Mouse (Mus musculus) kidney, adult 2 months (tissue): ENCODE measurements around the gene Ctdnep1. TPM values are rescaled to one million over a fixed set of nuclear protein-coding genes. Genes with fewer than 3 reads are reported as not detected.

ENCODE experiments used
- DNase-seq: peaks from one replicate; pipeline ENCODE4 v3.0.0; 2021
- H3K27ac ChIP-seq: fragments of 200-500 bp; 2 replicates; pipeline ENCODE4 v1.5.1; 2012; ENCODE audit warnings: low read depth, low read length, control low read depth, inconsistent platforms; ENCODE audit not compliant: insufficient read depth
- H3K27me3 ChIP-seq: fragments of 200-500 bp; replicated peaks from 2 replicates; pipeline ENCODE4 v1.6.1; 2012; ENCODE audit warnings: mild to moderate bottlenecking, moderate library complexity, low read length, inconsistent platforms; ENCODE audit not compliant: control insufficient read depth, insufficient read depth
- H3K36me3 ChIP-seq: fragments of 200-500 bp; 2 replicates; pipeline ENCODE4 v1.6.1; 2012; ENCODE audit warnings: mild to moderate bottlenecking, moderate library complexity, low read length, inconsistent platforms; ENCODE audit not compliant: control insufficient read depth, insufficient read depth
- H3K4me1 ChIP-seq: fragments of 200-500 bp; 2 replicates; pipeline ENCODE4 v1.6.1; 2011; ENCODE audit warnings: low read length; ENCODE audit not compliant: control insufficient read depth, insufficient read depth
- H3K4me3 ChIP-seq: fragments of 200-500 bp; 2 replicates; pipeline ENCODE4 v1.5.1; 2011; ENCODE audit warnings: mild to moderate bottlenecking, low read depth, low read length, control low read depth; ENCODE audit not compliant: insufficient read depth
- CTCF ChIP-seq: fragments of 200-500 bp; conservative IDR thresholded peaks from 2 replicates; pipeline ENCODE4 v1.5.1; 2011; ENCODE audit warnings: low read depth, mild to moderate bottlenecking, control low read depth, low read length, moderate library complexity, mixed read lengths; ENCODE audit not compliant: insufficient read depth, insufficient read length
- POLR2A ChIP-seq: fragments of 200-500 bp; IDR thresholded peaks from one replicate; pipeline ENCODE4 v1.6.1; 2011; ENCODE audit warnings: low read depth, low read length, control low read depth
- WGBS: fragments of 180-500 bp; shearing (Covaris S2); methylation state at CpG from one replicate; pipeline ENCODE4 v1.1.7; 2018; 5-methylcytosine and 5-hydroxymethylcytosine counted together
- polyA plus RNA-seq: library from polyadenylated mRNA; depleted of rRNA; stranded (reverse); fragments of >200 nt; gene quantifications from 2 replicates; pipeline ENCODE4 v1.2.3, GENCODE M21; 2012

Ctdnep1 gene
- polyA plus RNA-seq, 1 experiment: 104 TPM

GRCm38 (mm10) chr11:69964650-69965270 is 16.2 kb upstream of the Ctdnep1 start, which contains the start of gene Cldn7:
Gene Cldn7 (plus strand): TSS chr11:69964779.
- Histone ChIP-seq H3K36me3 (no peaks in the 10 kb centered on the region), H3K27me3 (peaks cover 1% of the 10 kb centered on the region; the same call in 1 of the 2 replicates), H3K27ac (peak within 1 kb of the TSS; percentile 72), H3K4me1 (peaks cover 3% of the 10 kb centered on the region; the same call in 1 of the 2 replicates), H3K4me3 (peak within 1 kb of the TSS; percentile 70)
- TF ChIP-seq CTCF (no peak), POLR2A (no peak)
- DNase-seq: no peak
- WGBS: 21% methylated on average over 24 of the region's 24 CpGs

GRCm38 (mm10) chr11:69965271-69966005 is 15.5 kb upstream of the Ctdnep1 start:
- peak; percentile 77 for DNase-seq
- Histone ChIP-seq H3K27ac (peak overlapping the region; percentile 72), H3K36me3 (no peaks in the 10 kb centered on the region), H3K4me3 (peak overlapping the region; percentile 70), H3K27me3 (peaks cover 1% of the 10 kb centered on the region; the same call in 1 of the 2 replicates), H3K4me1 (peaks cover 3% of the 10 kb centered on the region; the same call in 1 of the 2 replicates)
- WGBS: 7% methylated on average over 49 of the region's 49 CpGs
- peak; percentile 15 for TF ChIP-seq POLR2A
- TF ChIP-seq CTCF: no peak

- Histone ChIP-seq H3K4me1 (peaks cover 3% of the 10 kb centered on the region; the same call in 1 of the 2 replicates), H3K27ac (peak overlapping the region; percentile 67; the same call in 1 of the 2 replicates), H3K27me3 (peaks cover 1% of the 10 kb centered on the region; the same call in 1 of the 2 replicates), H3K4me3 (peak overlapping the region; percentile 70), H3K36me3 (no peaks in the 10 kb centered on the region)
- WGBS: 5% methylated on average over 59 of the region's 59 CpGs
- peak; percentile 37 for DNase-seq
- TF ChIP-seq CTCF: no peak
- TF ChIP-seq POLR2A: no peak
Measured at GRCm38 (mm10) chr11:69966006-69966859, 14.7 kb upstream of the Ctdnep1 start.

GRCm38 (mm10) chr11:69966860-69967517 is 14.0 kb upstream of the Ctdnep1 start:
- H3K4me1 ChIP-seq: peaks cover 3% of the 10 kb centered on the region; the same call in 1 of the 2 replicates
- 36% methylated on average over 17 of the region's 17 CpGs for WGBS
- no peak overlapping the region for H3K27ac ChIP-seq
- H3K36me3 ChIP-seq: no peaks in the 10 kb centered on the region; the same call in 1 of the 2 replicates
- H3K27me3 ChIP-seq: peaks cover 1% of the 10 kb centered on the region; the same call in 1 of the 2 replicates
- TF ChIP-seq CTCF: no peak
- no peak for TF ChIP-seq POLR2A
- H3K4me3 ChIP-seq: peak overlapping the region; percentile 70
- no peak for DNase-seq

- H3K4me3 ChIP-seq: no peak overlapping the region
- H3K27me3 ChIP-seq: peaks cover 1% of the 10 kb centered on the region; the same call in 1 of the 2 replicates
- TF ChIP-seq POLR2A (no peak), CTCF (no peak)
- no peaks in the 10 kb centered on the region; the same call in 1 of the 2 replicates for H3K36me3 ChIP-seq
- no peak for DNase-seq
- H3K27ac ChIP-seq: no peak overlapping the region
- H3K4me1 ChIP-seq: peaks cover 3% of the 10 kb centered on the region; the same call in 1 of the 2 replicates
- WGBS: 40% methylated on average over 4 of the region's 4 CpGs
Measured at GRCm38 (mm10) chr11:69968793-69969192, 12.2 kb upstream of the Ctdnep1 start.

- H3K4me1 ChIP-seq: peaks cover 3% of the 10 kb centered on the region; the same call in 1 of the 2 replicates
- 52% methylated on average over 6 of the region's 6 CpGs for WGBS
- no peak for TF ChIP-seq POLR2A
- H3K36me3 ChIP-seq: no peaks in the 10 kb centered on the region; the same call in none of the 2 replicates
- H3K4me3 ChIP-seq: no peak overlapping the region
- no peak for DNase-seq
- peaks cover 1% of the 10 kb centered on the region; the same call in 1 of the 2 replicates for H3K27me3 ChIP-seq
- no peak overlapping the region for H3K27ac ChIP-seq
Measured at GRCm38 (mm10) chr11:69970222-69970621, 10.7 kb upstream of the Ctdnep1 start.
